Mouse (Mus musculus) bone marrow, adult 2 months (tissue): ENCODE measurements around the gene Fnip2.

ENCODE experiments used
- CTCF ChIP-seq: fragments of 200-500 bp; IDR thresholded peaks from 2 replicates; pipeline ENCODE4 v1.5.1; 2011; ENCODE audit warnings: low read length, control low read depth; ENCODE audit not compliant: control insufficient read depth, insufficient read depth
- POLR2A ChIP-seq: fragments of 200-500 bp; IDR thresholded peaks from 2 replicates; pipeline ENCODE4 v1.6.1; 2011; ENCODE audit warnings: low read depth, mild to moderate bottlenecking, control low read depth, low read length, borderline replicate concordance; ENCODE audit not compliant: control insufficient read depth

- TF ChIP-seq CTCF (no peak), POLR2A (no peak)
These were observed 142.2 kb downstream of the Fnip2 start for GRCm38 (mm10) chr3:79425441-79425840.
